Mouse (Mus musculus) gastrocnemius, postnatal 10 days (tissue): ENCODE data around the gene Pard3. TPM values are rescaled to one million over a fixed set of nuclear protein-coding genes. Genes with fewer than 3 reads are reported as not detected.

ENCODE experiments used
- DNase-seq: peaks from one replicate; pipeline ENCODE4 v3.0.0; 2021; ENCODE audit warnings: mixed read lengths
- total RNA-seq, 2 experiments: library from RNA; stranded (reverse); gene quantifications; 2 replicates each; pipeline ENCODE4 v1.2.3; 2021

The Pard3 gene
- total RNA-seq, 2 experiments from 2014 or later, result 30.3 to 37.2 TPM

- DNase-seq, result no peak
These were observed 20.9 kb downstream of the Pard3 start for GRCm38 (mm10) chr8:127084565-127084964.

- no peak for DNase-seq
These were observed 23.7 kb downstream of the Pard3 start for GRCm38 (mm10) chr8:127087434-127087833.

GRCm38 (mm10) chr8:127088372-127088771 is 24.7 kb downstream of the Pard3 start:
- DNase-seq, result no peak

GRCm38 (mm10) chr8:127089021-127089420 is 25.3 kb downstream of the Pard3 start:
- DNase-seq, result no peak

- DNase-seq, result no peak
These were observed 26.7 kb downstream of the Pard3 start for GRCm38 (mm10) chr8:127090435-127090834.

GRCm38 (mm10) chr8:127091936-127092335 is 28.2 kb downstream of the Pard3 start:
- DNase-seq, result no peak

GRCm38 (mm10) chr8:127092383-127093112 is 28.9 kb downstream of the Pard3 start:
- peak; percentile 21 for DNase-seq

- DNase-seq, result no peak
These were observed 29.4 kb downstream of the Pard3 start for GRCm38 (mm10) chr8:127093113-127093426.

GRCm38 (mm10) chr8:127095763-127096162 is 32.1 kb downstream of the Pard3 start:
- no peak for DNase-seq

GRCm38 (mm10) chr8:127099439-127100090 is 35.9 kb downstream of the Pard3 start:
- no peak for DNase-seq

GRCm38 (mm10) chr8:127103256-127103655 is 39.6 kb downstream of the Pard3 start:
- DNase-seq, result no peak

- DNase-seq, result no peak
These were observed 40.9 kb downstream of the Pard3 start for GRCm38 (mm10) chr8:127104616-127105015.

GRCm38 (mm10) chr8:127107928-127108327 is 44.2 kb downstream of the Pard3 start:
- DNase-seq, result no peak

- no peak for DNase-seq
These were observed 49.5 kb downstream of the Pard3 start for GRCm38 (mm10) chr8:127113209-127113608.

GRCm38 (mm10) chr8:127115837-127116236 is 52.1 kb downstream of the Pard3 start:
- no peak for DNase-seq

GRCm38 (mm10) chr8:127118373-127118861 is 54.7 kb downstream of the Pard3 start:
- DNase-seq, result peak; percentile 55

- DNase-seq, result no peak
These were observed 59.7 kb downstream of the Pard3 start for GRCm38 (mm10) chr8:127123391-127123790.

- DNase-seq, result no peak
These were observed 61.1 kb downstream of the Pard3 start for GRCm38 (mm10) chr8:127124795-127125194.

GRCm38 (mm10) chr8:127125686-127126683 is 62.3 kb downstream of the Pard3 start:
- DNase-seq, result no peak

- DNase-seq, result no peak
These were observed 65.2 kb downstream of the Pard3 start for GRCm38 (mm10) chr8:127128781-127129396.

- DNase-seq, result no peak
These were observed 70.6 kb downstream of the Pard3 start for GRCm38 (mm10) chr8:127134327-127134726.

- no peak for DNase-seq
These were observed 72.5 kb downstream of the Pard3 start for GRCm38 (mm10) chr8:127136201-127136600.
